Mouse (Mus musculus) E14TG2a.4 (cell line): ENCODE data around the gene Vkorc1l1.

Experiments used
- NANOG ChIP-seq: IDR thresholded peaks from 2 replicates; pipeline ENCODE4 v1.6.1; 2014; ENCODE audit warnings: borderline replicate concordance, low read length, mixed read lengths
- POU5F1 ChIP-seq: IDR thresholded peaks from 2 replicates; pipeline ENCODE4 v1.6.1; 2014; ENCODE audit warnings: low read length, borderline replicate concordance

DNA sequence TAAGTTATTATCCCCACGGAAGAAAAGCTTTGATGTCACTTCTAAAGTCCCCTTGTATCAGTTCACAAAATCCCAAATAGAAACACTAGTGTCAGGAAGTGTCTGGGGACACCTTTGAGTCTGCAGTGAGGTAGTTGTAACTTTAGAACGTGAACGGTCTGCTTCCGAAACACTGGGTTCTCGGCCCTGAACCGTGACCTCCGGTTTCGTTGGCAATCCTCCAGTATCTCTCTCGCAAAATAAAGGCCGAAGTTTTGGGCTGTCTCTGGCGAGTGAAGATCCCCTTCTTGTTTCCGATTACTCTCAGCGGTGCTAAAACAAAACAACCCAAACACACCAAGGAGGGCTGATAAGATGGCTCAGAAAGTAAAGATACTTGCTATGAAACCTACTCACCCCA lies 47.6 kb downstream of the Vkorc1l1 start:
- TF ChIP-seq POU5F1 (no peak), NANOG (no peak)
